In the genomic region with DNA sequence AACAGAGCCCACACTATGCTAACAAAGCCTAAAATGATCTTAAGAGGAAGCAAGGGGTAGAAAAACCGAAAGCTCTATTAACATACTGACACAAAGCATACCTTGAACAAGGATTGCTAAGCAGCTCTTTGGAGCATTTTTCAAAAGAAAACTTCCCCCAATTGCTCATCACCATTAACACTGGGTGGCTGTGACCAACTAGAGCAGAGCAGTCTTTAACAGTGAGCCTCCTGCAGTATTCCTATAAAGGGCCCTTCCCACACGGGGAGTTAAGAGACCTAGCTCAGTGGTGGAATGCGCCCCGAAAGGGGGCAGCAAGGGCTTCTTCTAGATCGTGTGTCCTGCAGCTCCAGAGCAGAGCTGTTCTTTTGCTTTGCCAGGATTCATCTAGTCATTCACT, we compare ENCODE assay signal across 13 mouse cellular contexts.
DNase-seq lines count a peak whose midpoint lies in the region; ATAC-seq lines count a peak whose summit lies in the region.
"Had no signal": no experiment of that assay in that cellular context is flagged by ENCODE, and none has a peak within 500 bp of the region (broad histone marks: within the 10 kb centered on the region; RNA-seq: fewer than 3 reads in every experiment).

No protein-coding gene starts in this region.

- no peak overlapping the region for H3K9ac ChIP-seq in hindbrain, embryonic 11.5 days (ENCODE audit: low read depth, low read length)
- H3K9ac ChIP-seq in neural tube, embryonic 13.5 days: no peak overlapping the region
- no peak overlapping the region; the same call in 1 of the 2 replicates for H3K9ac ChIP-seq in forebrain, embryonic 16.5 days (replicated peaks; ENCODE audit: low read depth, low read length)
- H3K9ac ChIP-seq: kidney, embryonic 15.5 days; limb, embryonic 15.5 days had no signal

- no peak overlapping the region for H3K4me2 ChIP-seq in hindbrain, embryonic 11.5 days (replicated peaks; ENCODE audit: low read depth, low read length)
- no peak overlapping the region for H3K4me2 ChIP-seq in neural tube, embryonic 13.5 days
- H3K4me2 ChIP-seq in forebrain, embryonic 16.5 days (ENCODE audit: low read length): peak overlapping the region; percentile 16; the same call in 1 of the 2 replicates
- H3K4me2 ChIP-seq: kidney, embryonic 15.5 days; limb, embryonic 15.5 days had no signal

- no peak overlapping the region for H3K4me3 ChIP-seq in hindbrain, embryonic 10.5 days
- H3K4me3 ChIP-seq in hindbrain, embryonic 11.5 days (ENCODE audit: low read depth, low read length): no peak overlapping the region
- no peak overlapping the region for H3K4me3 ChIP-seq in neural tube, embryonic 13.5 days
- H3K4me3 ChIP-seq in forebrain, embryonic 16.5 days (replicated peaks; ENCODE audit: low read length): no peak overlapping the region
- H3K4me3 ChIP-seq: kidney, embryonic 15.5 days; limb, embryonic 15.5 days had no signal

- no peak for ATAC-seq in hindbrain, embryonic 11.5 days (ENCODE audit: low FRiP score)
- ATAC-seq in neural tube, embryonic 13.5 days (ENCODE audit: low read depth): no peak
- no peak for ATAC-seq in forebrain, embryonic 16.5 days

- H3K27me3 ChIP-seq in hindbrain, embryonic 10.5 days (ENCODE audit: insufficient read depth, poor library complexity, severe bottlenecking): no peaks in the 10 kb centered on the region
- no peaks in the 10 kb centered on the region for H3K27me3 ChIP-seq in hindbrain, embryonic 11.5 days (ENCODE audit: control insufficient read depth, insufficient read depth, low read length)
- H3K27me3 ChIP-seq in neural tube, embryonic 13.5 days: no peaks in the 10 kb centered on the region
- no peaks in the 10 kb centered on the region for H3K27me3 ChIP-seq in forebrain, embryonic 16.5 days (replicated peaks; ENCODE audit: control insufficient read depth, insufficient read depth, low read length)
- H3K27me3 ChIP-seq: kidney, embryonic 15.5 days; limb, embryonic 15.5 days had no signal

- peaks cover 17% of the 10 kb centered on the region for H3K4me1 ChIP-seq in hindbrain, embryonic 10.5 days (replicated peaks)
- no peaks in the 10 kb centered on the region; the same call in 1 of the 2 replicates for H3K4me1 ChIP-seq in hindbrain, embryonic 11.5 days (replicated peaks; ENCODE audit: control insufficient read depth, insufficient read depth, low read length)
- H3K4me1 ChIP-seq in neural tube, embryonic 13.5 days (replicated peaks): peaks cover 37% of the 10 kb centered on the region
- H3K4me1 ChIP-seq in forebrain, embryonic 16.5 days (replicated peaks; ENCODE audit: control insufficient read depth, insufficient read depth, low read length): peaks cover 25% of the 10 kb centered on the region

- peak overlapping the region; percentile 62; the same call in 1 of the 2 replicates for H3K27ac ChIP-seq in hindbrain, embryonic 10.5 days
- no peak overlapping the region for H3K27ac ChIP-seq in hindbrain, embryonic 11.5 days (ENCODE audit: low read depth, low read length)
- H3K27ac ChIP-seq in neural tube, embryonic 13.5 days (replicated peaks): peak overlapping the region; percentile 46; the same call in 1 of the 2 replicates
- no peak overlapping the region for H3K27ac ChIP-seq in forebrain, embryonic 16.5 days (ENCODE audit: low read length)
- H3K27ac ChIP-seq: kidney, embryonic 15.5 days; limb, embryonic 15.5 days; macrophage had no signal

- DNase-seq in hindbrain, embryonic 10.5 days (ENCODE audit: low spot score): no peak
- no peak for DNase-seq in hindbrain, embryonic 11.5 days (ENCODE audit: low spot score)
- DNase-seq in neural tube, embryonic 10.5 days (ENCODE audit: extremely low spot score, low spot score): no peak
- DNase-seq in cerebellum, adult 9-11 months: no peak
- DNase-seq in frontal cortex, adult 2 months (ENCODE audit: extremely low spot score in 1 of 2, low spot score in 1 of 2): no peak
- DNase-seq: adrenal gland, adult 8-10 months; cerebellum, adult 8-10 months; lung, adult 2 months had no signal

- WGBS in hindbrain, embryonic 10.5 days: 38% methylated on average over 5 of the region's 5 CpGs
- 35% methylated on average over 5 of the region's 5 CpGs for WGBS in hindbrain, embryonic 11.5 days
- WGBS in neural tube, embryonic 13.5 days: 34% methylated on average over 5 of the region's 5 CpGs
- WGBS in forebrain, embryonic 16.5 days: 17% methylated on average over 5 of the region's 5 CpGs

- H3K36me3 ChIP-seq in hindbrain, embryonic 10.5 days: 0 out of 2 replicates have a peak, but pooled peaks cover 8% of the 10 kb centered on the region
- no peaks in the 10 kb centered on the region for H3K36me3 ChIP-seq in hindbrain, embryonic 11.5 days (ENCODE audit: control insufficient read depth, insufficient read depth, low read length)
- peaks cover 3% of the 10 kb centered on the region; the same call in 1 of the 2 replicates for H3K36me3 ChIP-seq in neural tube, embryonic 13.5 days
- H3K36me3 ChIP-seq in forebrain, embryonic 16.5 days (ENCODE audit: control insufficient read depth, insufficient read depth): no peaks in the 10 kb centered on the region
- H3K36me3 ChIP-seq: limb, embryonic 15.5 days had no signal

- no peaks in the 10 kb centered on the region for H3K9me3 ChIP-seq in hindbrain, embryonic 10.5 days
- no peaks in the 10 kb centered on the region for H3K9me3 ChIP-seq in hindbrain, embryonic 11.5 days (ENCODE audit: control insufficient read depth, low read length)
- H3K9me3 ChIP-seq in neural tube, embryonic 13.5 days: no peaks in the 10 kb centered on the region
- H3K9me3 ChIP-seq in forebrain, embryonic 16.5 days (ENCODE audit: control insufficient read depth, low read length): no peaks in the 10 kb centered on the region
- H3K9me3 ChIP-seq: kidney, embryonic 15.5 days; limb, embryonic 15.5 days had no signal

Comparison
In these comparisons a context has a peak if more than half of its experiments do, and no peak if none do; other contexts are left out.
1. H3K27ac ChIP-seq: peak in hindbrain, embryonic 10.5 days (single experiment) and neural tube, embryonic 13.5 days (single experiment); none in hindbrain, embryonic 11.5 days (single experiment) and forebrain, embryonic 16.5 days (single experiment).